Mouse (Mus musculus) embryo, embryonic 10 days (tissue): ENCODE measurements around the gene Ddx58.

ENCODE experiments used
- DNase-seq: peaks from one replicate; pipeline ENCODE4 v3.0.0-alpha.2; 2015; ENCODE audit warnings: low spot score

The Ddx58 gene

GRCm38 (mm10) chr4:40239409-40240271, at the start of gene Ddx58:
Ddx58 (minus strand) TSS chr4:40239828.
- peak; percentile 51 for DNase-seq

GRCm38 (mm10) chr4:40289046-40289445, 49.4 kb upstream of the Ddx58 start:
- DNase-seq = no peak

DNA sequence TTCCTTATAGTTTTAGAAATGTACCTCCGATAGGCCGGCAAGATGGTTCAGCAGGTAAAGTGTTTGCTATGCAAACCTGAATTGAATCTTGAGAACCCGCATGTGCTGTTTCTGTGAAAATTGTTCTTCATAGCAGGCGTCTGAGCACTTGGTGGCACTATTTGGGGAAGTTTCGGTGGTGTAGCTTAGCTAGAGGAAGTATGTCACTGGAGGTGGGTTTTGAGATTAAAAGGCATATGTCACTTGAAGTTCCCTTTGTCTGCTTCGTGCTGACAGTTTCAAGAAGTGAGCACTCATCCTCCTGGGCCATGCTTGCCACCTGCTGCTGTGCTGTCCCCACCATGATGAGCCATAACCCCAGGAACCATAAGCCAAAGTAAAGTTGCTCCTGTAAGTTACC, 47.8 kb upstream of the Ddx58 start:
- DNase-seq = no peak

DNA sequence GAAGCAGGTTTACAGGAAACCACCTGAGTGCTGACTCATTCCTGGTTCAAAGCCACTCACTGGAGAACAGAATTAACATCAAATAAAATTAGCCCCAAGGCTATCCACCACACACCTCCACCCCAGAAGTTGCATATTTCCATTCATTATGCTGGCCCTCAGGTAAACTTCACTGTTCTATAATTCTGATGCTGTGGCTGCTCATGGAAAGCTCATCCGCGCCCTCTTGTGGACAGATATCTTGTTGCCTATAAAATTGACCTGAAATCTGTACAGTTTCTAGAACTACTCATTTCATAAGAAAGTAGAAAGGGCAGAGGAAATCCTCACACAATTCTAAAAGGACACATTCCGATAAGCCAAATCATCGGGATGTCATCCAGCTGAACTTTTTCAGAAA, 46.0 kb upstream of the Ddx58 start:
- DNase-seq = peak; percentile 75

- peak; percentile 94 for DNase-seq
Measured at GRCm38 (mm10) chr4:40279276-40279900, 39.8 kb upstream of the Ddx58 start, which contains the start of gene Ndufb6. Ndufb6 (minus strand) TSS chr4:40279421.

- DNase-seq = no peak
Measured at GRCm38 (mm10) chr4:40278880-40279275, 39.2 kb upstream of the Ddx58 start.

DNA sequence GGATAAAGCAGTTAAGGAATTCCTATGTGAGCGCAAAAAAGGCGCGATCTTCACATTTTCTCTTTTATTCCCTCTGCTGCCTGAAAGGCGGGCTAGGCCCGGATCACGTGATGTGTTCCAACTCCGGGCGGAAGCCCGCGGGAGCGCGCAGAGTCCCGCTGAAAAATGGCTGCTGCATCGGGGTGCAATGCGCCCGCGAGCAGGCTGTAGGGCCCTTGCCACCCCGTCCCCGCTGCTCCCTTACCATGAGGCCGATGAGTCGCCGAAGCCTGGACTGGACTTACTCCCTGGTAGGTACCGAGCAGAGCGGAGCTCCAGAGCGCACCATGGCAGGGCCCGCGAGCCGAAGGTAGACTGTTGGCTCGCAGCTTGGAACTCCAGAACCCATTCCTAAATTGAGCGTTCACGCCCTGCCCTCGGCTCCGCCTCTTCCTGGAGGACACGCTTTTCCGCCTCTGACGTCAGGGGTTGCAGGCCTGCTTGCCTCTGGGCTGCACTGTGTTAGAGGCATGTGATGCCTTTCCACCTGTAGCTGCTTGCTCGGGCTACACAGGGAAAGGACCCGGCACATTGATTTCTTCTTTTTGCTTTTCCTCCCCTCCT, 29.9 kb upstream of the Ddx58 start, which contains the start of the genes Smim27 and Topors:
Gene Smim27 (plus strand): TSS at position 150 of the 603 bp plus-strand sequence.
Gene Topors (minus strand): TSS at position 421 of the 603 bp plus-strand sequence.
- peak; percentile 99 for DNase-seq

DNA sequence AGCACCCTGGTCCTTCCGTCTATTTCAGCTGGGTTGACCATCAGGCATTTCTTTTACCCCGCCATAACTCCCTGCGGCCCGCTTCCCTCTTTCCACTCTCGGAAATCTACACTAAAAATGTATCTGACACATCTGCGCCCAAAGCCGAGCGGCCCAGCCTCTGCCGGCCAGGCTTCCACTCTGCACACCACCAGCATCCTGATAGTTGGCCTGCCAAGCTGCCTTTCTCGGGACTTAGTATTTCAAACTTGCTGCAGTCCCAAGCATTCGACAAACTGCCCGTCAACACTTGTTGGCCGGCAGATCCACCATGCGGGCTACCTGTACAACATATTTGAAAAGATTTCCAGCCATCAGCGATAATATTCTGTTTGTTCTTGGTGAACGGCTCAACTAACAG, 29.2 kb upstream of the Ddx58 start:
- peak; percentile 29 for DNase-seq

- DNase-seq = peak; percentile 93
Measured at GRCm38 (mm10) chr4:40268204-40268813, 28.7 kb upstream of the Ddx58 start.

- no peak for DNase-seq
Measured at GRCm38 (mm10) chr4:40267681-40268080, 28.1 kb upstream of the Ddx58 start.

GRCm38 (mm10) chr4:40264321-40264720, 24.7 kb upstream of the Ddx58 start:
- DNase-seq = no peak

DNA sequence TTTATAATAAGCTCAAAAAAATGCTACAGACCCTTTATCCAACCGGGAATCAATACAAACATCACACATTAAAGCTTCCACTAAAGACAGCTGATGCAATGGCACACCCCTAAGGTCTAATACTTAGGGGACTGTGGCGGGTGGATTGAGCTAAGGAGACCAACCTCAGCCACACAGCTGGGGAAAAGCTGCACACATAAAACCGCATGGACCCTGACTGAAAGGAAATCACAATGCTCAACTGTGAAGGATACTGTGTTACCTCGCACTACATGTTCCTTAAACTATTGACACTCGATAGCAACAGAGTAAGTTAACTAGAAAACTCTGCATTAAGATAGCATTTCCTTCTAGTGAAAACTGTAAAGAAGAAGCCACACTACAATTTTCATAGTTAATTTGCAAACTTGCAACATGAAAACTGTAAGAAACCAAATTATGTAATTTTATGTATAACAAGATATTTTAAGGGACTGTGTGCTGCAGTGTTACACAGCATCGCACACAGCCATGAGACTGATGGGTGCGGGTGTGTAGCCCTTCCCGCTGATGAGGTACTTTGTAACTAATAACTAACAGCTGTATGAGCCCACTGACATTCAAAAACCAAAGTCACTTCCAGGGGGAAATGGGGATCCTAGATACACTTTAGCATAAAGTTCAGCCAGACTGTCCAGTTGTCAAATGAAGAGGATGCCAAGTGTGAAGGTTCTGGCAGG, 14.9 kb upstream of the Ddx58 start:
- DNase-seq = no peak

GRCm38 (mm10) chr4:40253766-40254165, 14.1 kb upstream of the Ddx58 start:
- DNase-seq = no peak

- no peak for DNase-seq
Measured at GRCm38 (mm10) chr4:40250984-40251383, 11.4 kb upstream of the Ddx58 start.

GRCm38 (mm10) chr4:40244035-40244434, 4.4 kb upstream of the Ddx58 start:
- no peak for DNase-seq

GRCm38 (mm10) chr4:40243006-40243405, 3.4 kb upstream of the Ddx58 start:
- no peak for DNase-seq

GRCm38 (mm10) chr4:40241928-40242327, 2.3 kb upstream of the Ddx58 start:
- DNase-seq = no peak

DNA sequence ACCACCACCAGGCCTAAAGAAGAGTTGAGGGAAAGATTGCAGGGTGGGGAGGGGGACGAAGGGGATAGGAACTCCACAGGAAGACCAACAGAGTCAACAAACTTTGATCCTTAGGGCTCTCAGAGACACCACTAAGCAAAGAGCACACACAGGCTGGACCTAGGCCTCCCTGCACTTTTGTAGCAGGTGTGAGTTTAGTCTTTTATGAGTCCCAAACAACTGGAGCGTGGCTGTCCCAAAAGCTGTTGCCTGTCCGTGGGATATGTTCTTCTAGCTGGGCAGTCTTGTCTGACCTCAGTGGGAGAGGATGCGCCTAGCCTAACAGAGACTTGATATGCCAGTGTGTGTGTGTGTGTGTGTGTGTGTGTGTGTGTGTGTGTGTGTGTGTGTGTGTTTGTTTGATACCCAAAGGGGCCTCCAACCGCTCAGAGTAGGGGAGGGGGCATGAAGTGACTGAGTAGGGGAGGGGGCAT, 680 bp upstream of the Ddx58 start:
- DNase-seq = no peak

- DNase-seq = peak; percentile 19
Measured at GRCm38 (mm10) chr4:40238483-40239408, 882 bp downstream of the Ddx58 start.

GRCm38 (mm10) chr4:40236829-40237228, 2.8 kb downstream of the Ddx58 start:
- DNase-seq = no peak
